Mouse (Mus musculus) embryonic facial prominence, embryonic 11.5 days (tissue): ENCODE results near the gene Myo6. TPM values are rescaled to one million over a fixed set of nuclear protein-coding genes. Genes with fewer than 3 reads are reported as not detected.

Experiments used
- ATAC-seq: fragments of 200-750 bp; cut with Nextera tagmentation; replicated peaks from 2 replicates; pipeline ENCODE4 v1.8.0; 2017; ENCODE audit warnings: low read depth; ENCODE audit not compliant: insufficient number of reproducible peaks, low FRiP score, low TSS enrichment
- DNase-seq: peaks from one replicate; pipeline ENCODE4 v3.0.0-alpha.2; 2015; ENCODE audit warnings: low spot score
- H3K27ac ChIP-seq: fragments of 300-500 bp; sonication (generic); replicated peaks from 2 replicates; pipeline ENCODE4 v1.5.1; 2014; ENCODE audit warnings: mild to moderate bottlenecking, low read depth, low read length, control low read depth
- H3K27me3 ChIP-seq: fragments of 300-500 bp; sonication (generic); 2 replicates; pipeline ENCODE4 v1.6.1; 2014; ENCODE audit warnings: mild to moderate bottlenecking, low read length, moderate library complexity, mixed read lengths; ENCODE audit not compliant: control insufficient read depth, insufficient read depth
- H3K36me3 ChIP-seq: fragments of 300-500 bp; sonication (generic); replicated peaks from 2 replicates; pipeline ENCODE4 v1.6.1; 2014; ENCODE audit warnings: low read depth, mild to moderate bottlenecking, low read length, moderate library complexity, mixed read lengths; ENCODE audit not compliant: control insufficient read depth, insufficient read depth
- H3K4me1 ChIP-seq: fragments of 300-500 bp; sonication (generic); 2 replicates; pipeline ENCODE4 v1.6.1; 2014; ENCODE audit warnings: low read length, mixed read lengths; ENCODE audit not compliant: control insufficient read depth, insufficient read depth
- H3K4me2 ChIP-seq: fragments of 300-500 bp; sonication (generic); 2 replicates; pipeline ENCODE4 v1.6.1; 2014; ENCODE audit warnings: low read depth, mild to moderate bottlenecking, control low read depth, low read length, moderate library complexity
- H3K4me3 ChIP-seq: fragments of 300-500 bp; sonication (generic); 2 replicates; pipeline ENCODE4 v1.5.1; 2014; ENCODE audit warnings: low read depth, low read length, control low read depth
- H3K9ac ChIP-seq: fragments of 300-500 bp; sonication (generic); replicated peaks from 2 replicates; pipeline ENCODE4 v1.6.1; 2014; ENCODE audit warnings: mild to moderate bottlenecking, control low read depth, low read length
- H3K9me3 ChIP-seq: fragments of 300-500 bp; sonication (generic); replicated peaks from 2 replicates; pipeline ENCODE4 v1.6.1; 2016; ENCODE audit warnings: mild to moderate bottlenecking, low read length, inconsistent platforms, mixed read lengths; ENCODE audit not compliant: control insufficient read depth
- WGBS: fragments of 180-500 bp; shearing (Covaris S2); extraction: QIAGEN DNeasy Blood & Tissue Kit; methylation state at CpG from one replicate; pipeline ENCODE4 v1.1.7; 2014; 5-methylcytosine and 5-hydroxymethylcytosine counted together
- polyA plus RNA-seq: library from polyadenylated mRNA; unstranded; fragments of >200 nt; fragmentation: Nextera tagmentation; extraction: Ambion mirVana; gene quantifications from 2 replicates; pipeline ENCODE4 v1.2.1, GENCODE M21; 2014

The Myo6 gene
- polyA plus RNA-seq, 1 experiment from 2014 or later = 12.1 TPM

- no peak overlapping the region for H3K4me2 ChIP-seq
- H3K27me3 ChIP-seq = no peaks in the 10 kb centered on the region
- no peak overlapping the region for H3K9ac ChIP-seq
- ATAC-seq (no peak), DNase-seq (no peak)
- H3K27ac ChIP-seq = no peak overlapping the region
- no peaks in the 10 kb centered on the region for H3K36me3 ChIP-seq
- H3K9me3 ChIP-seq = no peaks in the 10 kb centered on the region
- 71% methylated on average over 6 of the region's 6 CpGs for whole genome bisulfite sequencing
- H3K4me1 ChIP-seq = no peaks in the 10 kb centered on the region
- H3K4me3 ChIP-seq = no peak overlapping the region
These were observed 93.6 kb downstream of the Myo6 start for GRCm38 (mm10) chr9:80258396-80258795.

GRCm38 (mm10) chr9:80260905-80261304 lies 96.1 kb downstream of the Myo6 start:
- Histone ChIP-seq H3K27me3 (no peaks in the 10 kb centered on the region), H3K4me3 (no peak overlapping the region), H3K36me3 (no peaks in the 10 kb centered on the region), H3K9ac (no peak overlapping the region), H3K9me3 (no peaks in the 10 kb centered on the region), H3K27ac (no peak overlapping the region), H3K4me1 (no peaks in the 10 kb centered on the region), H3K4me2 (no peak overlapping the region)
- WGBS = 77% methylated on average over 3 of the region's 3 CpGs
- DNase-seq (no peak), ATAC-seq (no peak)

GRCm38 (mm10) chr9:80262367-80263026 lies 97.7 kb downstream of the Myo6 start:
- no peaks in the 10 kb centered on the region for H3K4me1 ChIP-seq
- H3K27ac ChIP-seq = no peak overlapping the region
- no peak overlapping the region for H3K4me3 ChIP-seq
- 33% methylated on average over 8 of the region's 8 CpGs for WGBS
- DNase-seq = peak; percentile 31
- no peaks in the 10 kb centered on the region for H3K9me3 ChIP-seq
- H3K36me3 ChIP-seq = no peaks in the 10 kb centered on the region
- no peak overlapping the region for H3K9ac ChIP-seq
- no peak for ATAC-seq
- no peaks in the 10 kb centered on the region for H3K27me3 ChIP-seq
- H3K4me2 ChIP-seq = no peak overlapping the region

GRCm38 (mm10) chr9:80266086-80266485 lies 101.3 kb downstream of the Myo6 start:
- Histone ChIP-seq H3K9ac (no peak overlapping the region), H3K4me1 (no peaks in the 10 kb centered on the region), H3K27me3 (no peaks in the 10 kb centered on the region), H3K9me3 (no peaks in the 10 kb centered on the region), H3K4me3 (no peak overlapping the region), H3K36me3 (no peaks in the 10 kb centered on the region), H3K4me2 (no peak overlapping the region), H3K27ac (no peak overlapping the region)
- ATAC-seq = no peak
- 88% methylated on average over 7 of the region's 7 CpGs for WGBS
- DNase-seq = no peak

GRCm38 (mm10) chr9:80266507-80266906 lies 101.7 kb downstream of the Myo6 start:
- H3K36me3 ChIP-seq = no peaks in the 10 kb centered on the region
- no peaks in the 10 kb centered on the region for H3K4me1 ChIP-seq
- DNase-seq = no peak
- H3K4me3 ChIP-seq = no peak overlapping the region
- H3K4me2 ChIP-seq = no peak overlapping the region
- WGBS = 83% methylated on average over 7 of the region's 7 CpGs
- no peak for ATAC-seq
- H3K27me3 ChIP-seq = no peaks in the 10 kb centered on the region
- H3K9me3 ChIP-seq = no peaks in the 10 kb centered on the region
- H3K9ac ChIP-seq = no peak overlapping the region
- H3K27ac ChIP-seq = no peak overlapping the region

GRCm38 (mm10) chr9:80269596-80269995 lies 104.8 kb downstream of the Myo6 start:
- DNase-seq (no peak), ATAC-seq (no peak)
- Histone ChIP-seq H3K4me3 (no peak overlapping the region), H3K9me3 (no peaks in the 10 kb centered on the region), H3K9ac (no peak overlapping the region), H3K4me2 (no peak overlapping the region), H3K27ac (no peak overlapping the region), H3K36me3 (no peaks in the 10 kb centered on the region), H3K27me3 (no peaks in the 10 kb centered on the region), H3K4me1 (no peaks in the 10 kb centered on the region)
- 81% methylated on average over 8 of the region's 8 CpGs for WGBS

GRCm38 (mm10) chr9:80272951-80273350 lies 108.1 kb downstream of the Myo6 start:
- H3K27me3 ChIP-seq = no peaks in the 10 kb centered on the region
- H3K9ac ChIP-seq = no peak overlapping the region
- no peak overlapping the region for H3K27ac ChIP-seq
- H3K36me3 ChIP-seq = no peaks in the 10 kb centered on the region
- H3K4me3 ChIP-seq = no peak overlapping the region
- H3K4me2 ChIP-seq = no peak overlapping the region
- DNase-seq = no peak
- H3K9me3 ChIP-seq = no peaks in the 10 kb centered on the region
- ATAC-seq = no peak
- H3K4me1 ChIP-seq = no peaks in the 10 kb centered on the region
- WGBS = 57% methylated on average over 1 of the region's 1 CpGs

- 89% methylated on average over 8 of the region's 8 CpGs for WGBS
- H3K4me1 ChIP-seq = no peaks in the 10 kb centered on the region
- H3K9me3 ChIP-seq = no peaks in the 10 kb centered on the region
- H3K9ac ChIP-seq = no peak overlapping the region
- no peak overlapping the region for H3K4me2 ChIP-seq
- no peak overlapping the region for H3K27ac ChIP-seq
- no peaks in the 10 kb centered on the region for H3K27me3 ChIP-seq
- no peaks in the 10 kb centered on the region for H3K36me3 ChIP-seq
- no peak for DNase-seq
- no peak overlapping the region for H3K4me3 ChIP-seq
- ATAC-seq = no peak
These were observed 110.4 kb downstream of the Myo6 start for GRCm38 (mm10) chr9:80275053-80275771.
